Mouse (Mus musculus) T-helper 1 cell (primary cell): ENCODE measurements at regions not wholly inside any gene's neighbourhood (a gene's known extent, or its start where the extent isn't known, plus 50 kb on each side); places are given as distances from the start of the nearest gene placed in this dataset.

Source experiments
- in situ Hi-C: fragments of 300-600 bp; cut with MboI, MseI; formaldehyde crosslinking; loops from one replicate; pipeline ENCODE4 v1.15.1; 2025; ENCODE audit warnings: high pct_unique_total_duplicates

DNA sequence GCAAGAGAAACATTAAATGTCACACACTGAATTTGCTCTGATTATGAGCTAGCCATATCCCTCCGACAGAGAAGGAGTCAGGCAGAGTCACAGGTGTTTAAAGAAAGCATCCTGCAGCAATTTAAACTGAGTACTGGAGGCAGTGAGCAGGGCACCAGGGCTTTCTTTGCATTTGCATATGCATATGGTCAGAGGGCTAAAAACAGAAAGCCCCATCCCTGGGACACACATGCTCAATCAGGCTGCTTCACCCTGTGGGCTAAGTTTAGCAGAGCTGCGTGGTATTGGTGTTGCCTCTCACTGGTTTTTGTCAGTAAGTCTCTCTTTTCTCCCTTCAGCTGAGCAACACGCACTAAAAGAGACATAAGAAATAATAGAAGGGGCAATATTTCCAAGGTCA, 289.9 kb upstream of the Rps6ka3 start:
- in situ Hi-C loops = loop anchor here (5.0 to 10.0 kb wide), 2 partner anchors 1183 to 1275 kb away; no protein-coding TSS in a partner anchor

DNA sequence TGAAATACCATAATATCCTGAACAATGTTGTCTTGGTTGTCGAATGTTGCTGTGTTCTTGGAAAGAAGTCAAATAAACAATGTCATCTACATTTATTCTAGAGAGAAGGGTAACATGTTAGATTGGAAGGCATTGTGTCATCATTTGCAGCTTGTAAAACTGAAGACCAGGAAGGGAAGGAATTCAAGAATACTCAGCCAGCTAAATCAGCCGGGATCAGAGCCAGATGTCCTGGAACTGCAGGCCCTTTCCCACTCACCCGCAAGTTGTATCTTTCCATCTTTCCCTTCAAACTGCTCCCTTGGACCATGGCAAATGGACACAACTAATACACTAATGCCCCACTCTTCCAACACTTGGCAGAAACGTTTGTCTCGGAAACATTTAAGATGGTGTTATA, 288.7 kb upstream of the Rps6ka3 start:
- in situ Hi-C loops = loop anchor here (5.0 to 10.0 kb wide), 2 partner anchors 1184 to 1277 kb away; no protein-coding TSS in a partner anchor

- in situ Hi-C loops = loop anchor here (5.0 to 10.0 kb wide), 2 partner anchors 1185 to 1277 kb away; no protein-coding TSS in a partner anchor
These were observed 288.2 kb upstream of the Rps6ka3 start for GRCm38 (mm10) chrX:158921838-158922450.

- in situ Hi-C loops = loop anchor here (5.0 to 10.0 kb wide), 2 partner anchors 1186 to 1278 kb away; no protein-coding TSS in a partner anchor
These were observed 287.0 kb upstream of the Rps6ka3 start for GRCm38 (mm10) chrX:158923081-158923561.

DNA sequence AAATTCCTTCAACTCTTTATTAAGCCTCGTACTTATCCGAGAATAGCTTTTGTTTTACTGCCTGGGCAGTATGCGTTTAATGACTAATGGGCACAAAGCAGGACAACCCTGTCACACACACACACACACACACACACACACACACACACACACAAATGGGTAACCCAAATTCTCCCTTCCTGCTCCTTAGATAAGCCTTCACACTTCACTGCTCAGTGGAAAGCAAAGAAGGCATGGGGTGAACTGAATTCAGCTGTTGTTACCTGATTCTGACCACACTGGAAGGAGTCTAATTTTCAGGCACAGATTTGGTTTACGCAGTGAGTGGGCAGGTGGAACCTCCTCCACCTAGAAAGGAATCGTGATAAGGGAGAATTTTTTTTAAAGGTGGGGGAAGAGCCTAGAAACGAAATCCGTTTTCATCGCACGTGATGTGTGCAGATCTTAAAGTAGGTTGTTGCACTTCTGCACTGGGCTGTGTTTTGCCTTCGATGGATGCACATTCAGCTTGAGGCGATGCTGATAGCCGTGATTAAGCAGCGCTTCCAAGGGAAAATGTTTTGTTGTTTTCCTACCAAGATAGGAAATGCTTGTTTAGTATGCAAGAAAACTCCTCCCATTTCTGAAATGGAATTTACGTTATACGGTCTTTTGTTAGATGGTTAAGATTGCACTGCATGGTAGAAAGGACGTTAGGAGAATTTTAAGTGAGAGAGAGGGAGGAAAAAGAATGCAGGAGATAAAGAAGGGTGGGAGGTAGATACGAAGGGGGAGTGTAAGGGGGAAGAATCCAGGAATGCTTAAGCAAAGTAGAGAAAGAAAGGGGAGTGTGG, 286.2 kb upstream of the Rps6ka3 start:
- in situ Hi-C loops = loop anchor here (5.0 to 10.0 kb wide), 2 partner anchors 1187 to 1279 kb away; no protein-coding TSS in a partner anchor

DNA sequence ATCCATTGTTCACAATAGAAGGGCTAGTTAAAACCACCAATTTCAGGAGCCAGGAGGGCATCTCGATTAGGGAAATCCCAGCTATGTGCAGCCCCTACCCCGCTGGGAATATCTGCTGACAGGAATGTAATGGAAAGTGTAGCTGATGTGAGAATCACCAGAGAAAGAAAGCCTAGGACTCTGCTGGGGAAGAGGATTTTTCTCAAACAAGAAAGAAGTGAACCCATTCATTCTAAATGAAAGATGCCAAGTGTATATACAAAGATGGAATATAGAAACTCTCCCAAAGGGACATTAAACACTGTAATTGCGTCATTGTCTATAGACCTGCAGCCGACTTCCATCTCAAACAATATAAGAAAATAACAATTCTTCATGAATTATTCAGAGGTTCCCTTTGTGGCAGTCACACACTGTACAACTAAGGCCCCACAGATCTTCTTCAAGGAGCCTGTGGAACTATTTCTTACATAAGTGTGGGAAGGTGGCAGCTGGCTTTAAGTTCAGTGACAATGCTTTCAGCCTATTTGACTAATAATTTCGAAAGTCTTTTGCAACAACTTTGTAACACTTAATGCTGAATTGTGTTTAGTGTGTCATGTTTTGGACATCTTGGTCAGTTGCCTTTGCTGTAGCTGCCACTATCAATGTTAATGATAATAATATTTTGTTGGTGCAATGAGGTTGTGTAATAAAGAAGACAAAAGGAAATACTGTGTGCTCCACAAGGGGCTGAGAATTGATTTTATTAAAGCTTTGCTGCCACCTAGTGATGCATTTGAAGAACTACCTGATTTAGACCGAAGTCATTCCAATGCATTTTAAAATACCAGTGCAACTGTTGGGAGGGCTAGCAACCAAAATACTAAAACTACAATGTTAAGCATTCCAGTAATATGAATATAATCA, 285.4 kb upstream of the Rps6ka3 start:
- in situ Hi-C loops = loop anchor here (5.0 to 10.0 kb wide), 3 partner anchors 972 to 1280 kb away; no protein-coding TSS in a partner anchor

GRCm38 (mm10) chrX:158931864-158932263, 278.2 kb upstream of the Rps6ka3 start:
- in situ Hi-C loops = no loop called here

DNA sequence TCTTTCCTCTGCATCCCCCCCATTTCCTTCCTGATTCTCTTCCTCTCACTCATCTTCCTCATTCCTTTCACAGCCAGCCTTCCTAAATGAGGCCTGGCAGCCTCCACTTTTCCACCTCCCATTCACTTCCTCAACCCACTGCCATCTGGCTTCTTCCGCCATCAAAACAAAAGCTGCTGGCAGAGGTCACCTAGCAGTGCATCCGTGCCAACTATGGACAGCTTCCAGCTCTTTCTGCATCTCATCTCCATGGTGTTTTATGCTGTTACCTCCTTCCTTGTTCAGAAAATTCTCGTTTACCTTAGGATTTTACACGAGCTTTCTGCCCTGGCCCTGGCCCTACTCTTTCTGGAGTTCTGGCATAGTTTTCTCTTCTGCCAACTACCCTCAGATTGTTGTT, 262.9 kb upstream of the Rps6ka3 start:
- in situ Hi-C loops = no loop called here

- in situ Hi-C loops = no loop called here
These were observed 238.4 kb upstream of the Rps6ka3 start for GRCm38 (mm10) chrX:158971726-158972125.

DNA sequence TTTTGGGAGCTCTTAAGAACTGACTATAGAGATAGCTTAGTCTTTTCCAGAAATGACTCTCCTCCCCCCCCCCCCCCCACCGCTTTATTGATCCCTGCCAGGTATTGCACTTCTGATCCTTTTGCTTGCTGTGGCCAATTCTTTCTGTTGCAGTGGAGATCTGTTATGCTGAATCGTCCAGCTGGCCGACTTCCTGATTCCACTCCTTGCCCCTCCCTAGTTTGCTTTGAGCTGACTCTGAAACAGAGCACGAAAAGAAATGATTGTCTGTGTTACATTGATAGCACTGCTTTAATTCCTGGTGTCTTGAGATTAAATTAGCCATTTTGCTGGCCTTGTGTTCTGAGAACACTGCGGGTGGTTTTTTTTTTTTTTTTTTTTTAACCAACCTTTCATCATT, 233.5 kb upstream of the Rps6ka3 start:
- in situ Hi-C loops = no loop called here

- in situ Hi-C loops = no loop called here
These were observed 225.4 kb upstream of the Rps6ka3 start for GRCm38 (mm10) chrX:158984721-158985120.

DNA sequence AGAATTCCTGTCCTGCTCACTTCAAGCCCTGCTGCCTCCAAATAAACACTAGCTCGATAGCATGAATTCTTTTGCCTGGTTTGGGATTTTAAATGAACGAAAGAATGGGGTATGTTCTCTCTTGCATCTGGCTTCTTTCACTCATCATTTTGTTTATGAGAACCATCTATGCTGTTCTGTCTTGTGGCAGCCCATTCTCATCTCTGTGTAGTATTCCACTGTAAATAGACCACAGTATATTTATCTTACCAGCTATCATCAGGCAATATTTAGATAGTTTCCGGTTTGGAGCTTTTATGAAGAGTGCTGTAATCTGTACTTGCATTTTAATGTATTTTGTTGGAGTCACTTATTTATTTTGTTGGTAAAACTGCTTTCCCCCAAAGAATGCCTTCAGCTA, 222.4 kb upstream of the Rps6ka3 start:
- in situ Hi-C loops = no loop called here

DNA sequence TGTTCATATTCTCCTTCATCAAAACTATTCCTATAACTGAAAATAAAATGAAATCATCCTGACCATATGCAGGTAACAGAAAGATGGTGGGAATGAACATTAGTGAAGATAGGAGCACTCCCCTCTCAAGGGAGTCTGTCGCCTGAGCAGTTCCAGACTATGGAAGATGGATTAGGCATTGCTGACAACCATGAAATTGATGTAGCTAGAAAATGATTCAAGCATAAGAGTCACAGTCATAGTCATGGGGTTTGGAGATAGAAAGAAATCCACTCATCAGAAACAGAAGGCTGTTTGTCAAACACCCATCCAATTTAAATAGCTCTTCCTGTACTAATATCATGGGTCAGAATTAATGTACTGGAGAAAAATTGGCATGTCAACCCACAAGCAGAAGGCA, 191.2 kb upstream of the Rps6ka3 start:
- in situ Hi-C loops = no loop called here

- in situ Hi-C loops = no loop called here
These were observed 183.8 kb upstream of the Rps6ka3 start for GRCm38 (mm10) chrX:159026311-159026710.

GRCm38 (mm10) chrX:159031927-159032326, 178.2 kb upstream of the Rps6ka3 start:
- in situ Hi-C loops = no loop called here

DNA sequence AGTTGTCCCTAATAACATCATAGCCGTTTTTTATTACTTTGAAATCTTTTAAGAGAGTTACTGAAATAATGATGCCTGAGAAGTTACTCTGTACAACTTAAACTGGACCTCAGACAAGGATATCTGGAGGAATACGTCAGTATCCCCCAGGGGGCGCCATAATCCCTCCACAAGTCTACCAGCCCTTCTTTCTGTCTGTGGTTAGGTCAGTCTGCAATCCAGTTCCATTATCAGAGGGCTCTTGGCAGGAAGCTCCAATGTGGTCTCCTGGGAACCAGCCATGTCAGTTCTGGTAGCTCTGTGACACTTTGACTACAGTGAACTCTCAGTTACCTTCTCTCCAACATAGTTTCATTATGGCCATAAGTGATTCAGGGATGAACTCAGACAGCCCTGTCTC, 166.7 kb upstream of the Rps6ka3 start:
- in situ Hi-C loops = loop anchor here (10.0 kb wide), 1 partner anchor 1721 kb away; the partner anchor contains the start of gene Rs1

DNA sequence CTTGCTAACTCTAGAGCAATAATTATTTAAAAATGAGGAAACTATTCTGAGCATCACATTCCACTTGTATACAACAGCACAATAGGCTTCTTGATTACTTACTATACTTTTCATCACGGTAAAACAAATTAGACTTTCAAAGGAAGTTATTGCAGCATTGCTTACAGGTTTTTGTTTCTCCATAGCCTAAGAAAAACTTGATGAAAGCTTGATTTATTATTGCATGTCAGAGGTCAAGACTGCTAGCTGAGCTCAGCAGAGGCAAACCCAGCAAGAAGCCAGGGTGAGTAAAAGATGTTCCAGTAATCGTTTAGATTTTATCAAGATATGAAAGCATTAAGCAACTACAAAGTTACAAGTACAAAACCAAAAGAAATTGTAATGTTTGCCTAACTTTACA, 162.2 kb upstream of the Rps6ka3 start:
- in situ Hi-C loops = loop anchor here (10.0 kb wide), 1 partner anchor 1717 kb away; the partner anchor contains the start of gene Rs1

GRCm38 (mm10) chrX:159055689-159056461, 154.2 kb upstream of the Rps6ka3 start:
- in situ Hi-C loops = no loop called here

DNA sequence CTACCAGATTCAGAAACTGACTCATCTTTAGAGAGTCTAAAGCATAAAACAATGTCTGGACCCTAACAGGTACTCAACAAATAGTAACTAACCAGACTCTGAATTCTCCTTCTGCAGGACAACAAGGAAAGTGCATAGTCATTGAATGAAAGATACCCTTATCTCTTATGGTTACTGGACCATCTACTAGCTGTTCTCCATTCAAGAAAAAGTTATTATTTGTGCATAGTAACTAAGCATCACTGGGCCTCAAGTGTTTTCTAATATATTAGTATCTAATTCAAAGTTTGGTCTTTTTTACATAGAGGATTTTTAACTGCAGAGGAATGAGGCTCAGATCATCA, 153.7 kb upstream of the Rps6ka3 start:
- in situ Hi-C loops = no loop called here

GRCm38 (mm10) chrX:159058931-159059330, 151.2 kb upstream of the Rps6ka3 start:
- in situ Hi-C loops = no loop called here

DNA sequence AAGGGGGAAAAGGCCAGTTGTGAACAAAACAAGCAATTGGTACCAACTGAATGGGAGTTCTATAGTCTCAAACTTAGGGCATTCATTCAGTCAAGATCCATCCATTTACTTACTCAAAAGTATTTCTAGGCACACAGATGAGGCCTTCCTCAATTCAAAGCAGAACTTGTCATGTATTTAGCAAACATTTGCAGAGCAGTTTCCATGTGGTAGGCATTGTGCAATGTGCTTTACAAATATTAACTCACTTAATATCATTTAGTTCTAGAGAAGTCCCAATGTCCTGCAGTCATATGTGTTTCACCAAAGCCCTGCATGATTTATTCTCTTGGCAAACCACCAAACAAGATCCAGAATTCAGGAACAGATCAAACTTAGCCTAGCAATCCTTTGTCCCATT, 148.8 kb upstream of the Rps6ka3 start:
- in situ Hi-C loops = no loop called here
